Mouse (Mus musculus): Measurements from ENCODE around the gene Arpc4.

- TF ChIP-seq GATA1 (IDR thresholded peaks at IDR 0.05; ENCODE audit: borderline replicate concordance, low read length) = no peak
- TF ChIP-seq FLI1 (IDR thresholded peaks at IDR 0.05; ENCODE audit: low read length) = no peak
These were observed 48.8 kb downstream of the Arpc4 start for GRCm38 (mm10) chr6:113426696-113427095.
